Mouse (Mus musculus) kidney, adult 2 months (tissue): Measurements from ENCODE around the gene 4930519G04Rik.

Experiments used
- CTCF ChIP-seq: fragments of 200-500 bp; conservative IDR thresholded peaks from 2 replicates; pipeline ENCODE4 v1.5.1; 2011; ENCODE audit warnings: low read depth, mild to moderate bottlenecking, control low read depth, low read length, moderate library complexity, mixed read lengths; ENCODE audit not compliant: insufficient read depth, insufficient read length
- POLR2A ChIP-seq: fragments of 200-500 bp; IDR thresholded peaks from one replicate; pipeline ENCODE4 v1.6.1; 2011; ENCODE audit warnings: low read depth, low read length, control low read depth

DNA sequence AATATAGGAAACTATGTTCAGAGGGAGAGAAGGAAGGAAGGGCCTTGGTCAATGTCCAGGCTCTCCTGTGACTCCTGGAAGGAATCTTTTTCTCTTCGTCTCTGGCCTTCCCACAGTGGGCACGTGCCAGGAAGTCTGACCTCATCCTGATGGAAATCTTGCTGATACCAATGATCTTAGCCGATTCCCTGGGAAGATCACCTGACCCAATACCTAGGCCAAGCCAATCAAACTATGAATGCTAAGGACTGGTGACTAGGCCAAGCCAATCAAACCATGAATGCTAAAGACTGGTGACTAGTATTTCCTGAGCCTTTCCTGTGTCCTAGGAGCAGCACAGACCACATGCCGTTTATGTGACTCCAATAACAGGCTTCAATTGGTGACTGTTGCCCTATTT is 60.2 kb downstream of the 4930519G04Rik start:
- TF ChIP-seq CTCF (no peak), POLR2A (no peak)
